Mouse (Mus musculus): ENCODE data around the gene Crtc1. TPM values are rescaled to one million over a fixed set of nuclear protein-coding genes. Genes with fewer than 3 reads are reported as not detected.

Crtc1 gene
- total RNA-seq, 1 experiment from 2014 or later = 1.8 TPM

DNA sequence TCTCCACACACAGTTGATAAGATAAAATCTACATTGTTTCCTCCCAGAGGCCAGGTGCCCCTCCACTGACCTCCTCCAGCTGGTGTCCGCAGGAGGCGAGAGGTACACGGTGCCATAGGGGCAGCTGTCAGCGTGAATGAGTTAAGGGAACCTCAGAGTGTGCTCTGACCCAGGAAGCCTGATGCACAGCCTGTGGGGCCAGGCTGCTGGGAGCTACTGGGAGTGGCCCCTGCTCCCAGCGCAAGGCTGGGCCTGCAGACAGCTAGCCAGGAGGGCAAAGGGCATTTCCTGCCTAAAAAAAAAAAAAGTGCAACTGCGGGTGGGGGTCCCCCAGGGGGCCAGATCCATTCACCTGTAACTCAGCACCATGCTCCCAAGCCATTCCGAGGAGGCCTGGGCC lies 34.2 kb downstream of the Crtc1 start:
- ATAC-seq (replicated peaks; ENCODE audit: insufficient number of reproducible peaks, low FRiP score, low TSS enrichment, poor library complexity, severe bottlenecking) = no peak

DNA sequence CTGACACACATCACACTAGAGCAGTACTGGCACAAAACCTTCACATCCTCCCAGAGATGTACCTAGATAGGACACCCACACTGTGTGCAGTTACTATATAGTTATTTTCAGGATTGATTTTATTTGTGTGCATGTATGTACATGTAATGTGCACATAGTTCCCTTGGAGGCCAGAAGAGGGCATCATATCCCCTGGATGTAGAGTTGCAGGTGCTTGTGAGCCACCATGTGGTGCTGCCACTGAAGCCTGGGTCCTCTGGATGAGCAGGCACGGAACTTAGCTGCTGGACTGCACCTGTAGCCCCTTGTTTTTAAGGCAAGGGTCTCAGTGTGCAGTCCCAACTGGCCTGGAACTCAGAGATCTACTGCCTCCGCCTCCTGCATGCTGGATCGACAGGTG lies 35.2 kb downstream of the Crtc1 start:
- no peak for ATAC-seq (replicated peaks; ENCODE audit: insufficient number of reproducible peaks, low FRiP score, low TSS enrichment, poor library complexity, severe bottlenecking)

DNA sequence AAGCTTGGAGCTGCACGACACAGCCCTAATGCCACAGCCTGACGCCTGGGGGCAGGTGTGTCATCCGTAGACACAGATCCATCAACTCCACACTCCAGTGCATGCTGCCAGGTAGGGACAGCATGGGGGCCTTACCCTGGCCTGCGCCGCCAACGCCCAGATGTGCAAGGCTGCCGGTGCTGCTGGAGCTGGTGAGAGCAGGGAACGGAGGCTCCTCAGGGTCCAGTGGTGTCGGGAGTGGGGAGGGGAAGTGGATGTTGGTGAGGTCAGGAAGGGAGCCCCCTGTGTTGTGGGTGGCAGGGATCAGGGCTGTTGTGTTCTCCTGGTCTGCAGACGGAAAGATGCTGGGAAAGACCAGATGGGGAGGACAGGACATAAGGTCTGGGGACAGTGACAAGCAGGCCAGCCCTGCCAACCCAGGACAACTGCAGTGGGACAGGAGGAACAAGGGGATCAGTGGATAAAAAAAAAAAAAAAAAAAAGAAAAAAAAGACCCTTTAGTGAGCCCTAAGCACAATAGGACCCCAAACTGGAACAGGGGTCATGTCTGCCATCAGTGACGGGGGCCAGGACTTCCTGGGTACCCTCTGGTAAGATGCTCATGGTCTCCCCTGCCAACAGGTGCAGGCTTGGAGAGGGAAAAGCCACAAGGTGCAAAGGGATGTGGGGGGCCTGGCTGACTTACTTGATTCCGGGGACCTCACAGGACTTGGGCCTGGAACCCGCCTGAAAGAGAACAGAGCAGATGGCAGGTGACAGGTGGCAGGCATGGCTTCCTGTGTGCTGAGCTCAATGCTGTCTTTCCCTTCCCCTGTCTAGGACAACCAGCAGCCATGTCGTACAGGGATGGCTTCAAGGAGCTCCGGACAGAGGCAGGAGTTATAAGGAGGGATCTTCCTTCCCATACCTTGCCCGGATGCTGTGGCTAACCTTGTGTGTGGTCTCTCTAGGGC lies 41.5 kb downstream of the Crtc1 start:
- ATAC-seq (replicated peaks; ENCODE audit: insufficient number of reproducible peaks, low FRiP score, low TSS enrichment, poor library complexity, severe bottlenecking) = no peak

DNA sequence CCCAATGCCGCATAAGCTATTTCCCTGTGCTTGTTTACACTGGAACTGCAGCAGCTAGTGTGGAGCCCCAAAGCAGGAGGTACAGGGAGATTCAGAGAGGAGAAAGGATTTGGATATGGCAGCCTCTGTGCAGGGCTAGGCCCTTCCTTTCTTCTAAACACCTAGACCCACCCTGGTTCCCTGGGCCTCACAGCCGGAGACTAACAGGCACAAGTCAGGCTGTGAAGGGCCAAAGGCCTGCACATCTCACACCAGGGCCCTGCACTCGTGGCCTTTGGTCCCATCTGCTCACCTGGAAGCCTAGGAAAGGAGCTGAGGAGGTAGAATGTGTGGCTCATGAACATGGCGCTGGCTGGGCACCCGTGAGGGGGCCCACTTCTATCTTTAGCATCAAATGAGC lies 43.2 kb downstream of the Crtc1 start:
- ATAC-seq (replicated peaks; ENCODE audit: insufficient number of reproducible peaks, low FRiP score, low TSS enrichment, poor library complexity, severe bottlenecking) = no peak

DNA sequence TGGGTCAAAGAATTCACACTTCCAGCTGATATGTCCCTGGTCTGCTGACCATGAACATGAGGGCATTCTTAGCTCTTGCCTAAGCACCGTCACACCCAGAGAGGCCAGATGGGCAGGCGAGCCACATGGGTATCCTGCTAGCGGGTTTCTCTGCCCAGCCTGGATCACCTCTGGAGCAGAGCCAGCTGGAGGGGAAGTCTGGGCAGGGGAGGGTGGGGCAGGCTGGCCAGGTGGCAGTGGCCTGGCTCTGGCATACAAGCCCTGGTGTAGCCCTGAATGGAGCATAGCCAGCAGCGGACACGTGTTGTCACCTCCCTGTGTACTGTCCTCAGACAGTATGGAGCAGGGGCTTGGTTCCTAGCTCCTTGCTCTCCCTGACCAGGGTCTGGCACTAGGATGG lies 43.7 kb downstream of the Crtc1 start:
- ATAC-seq (replicated peaks; ENCODE audit: insufficient number of reproducible peaks, low FRiP score, low TSS enrichment, poor library complexity, severe bottlenecking) = no peak

DNA sequence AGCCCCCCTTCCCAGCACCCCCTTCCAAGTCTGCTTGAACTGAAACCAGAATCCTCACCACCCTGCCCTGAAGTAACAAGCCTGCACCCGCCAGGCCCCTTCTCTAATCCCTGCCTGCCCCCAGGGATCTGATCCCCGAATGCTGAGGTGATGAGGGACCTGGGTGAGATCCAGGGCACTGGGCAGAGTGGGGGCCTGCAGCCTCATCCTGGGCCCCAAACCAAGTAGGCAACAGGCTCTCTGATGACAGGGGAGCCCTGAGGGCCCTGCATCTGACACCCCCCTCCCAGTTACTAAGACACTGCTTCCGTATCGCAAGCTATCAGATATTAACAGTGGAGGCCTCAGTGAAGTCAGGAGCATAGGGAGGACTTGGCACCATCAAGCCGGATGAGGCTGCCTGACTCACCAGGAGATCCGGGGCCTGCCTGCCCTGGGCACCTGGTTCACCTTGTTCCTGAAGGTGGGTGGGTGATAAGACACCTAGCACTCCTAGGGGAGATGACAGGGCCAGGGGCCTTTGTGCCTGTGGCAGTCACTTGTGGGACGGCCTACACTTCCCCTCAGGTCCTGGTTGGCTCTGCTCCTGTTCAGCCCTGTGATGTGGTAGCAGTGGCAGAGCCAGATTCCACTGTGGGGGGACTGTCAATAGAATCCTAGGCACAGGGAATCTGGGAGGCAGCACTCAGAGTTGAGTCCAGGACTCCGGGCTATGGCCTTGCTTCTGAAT lies 44.9 kb downstream of the Crtc1 start:
- ATAC-seq (replicated peaks; ENCODE audit: insufficient number of reproducible peaks, low FRiP score, low TSS enrichment, poor library complexity, severe bottlenecking) = no peak; the same call in 1 of the 2 replicates

DNA sequence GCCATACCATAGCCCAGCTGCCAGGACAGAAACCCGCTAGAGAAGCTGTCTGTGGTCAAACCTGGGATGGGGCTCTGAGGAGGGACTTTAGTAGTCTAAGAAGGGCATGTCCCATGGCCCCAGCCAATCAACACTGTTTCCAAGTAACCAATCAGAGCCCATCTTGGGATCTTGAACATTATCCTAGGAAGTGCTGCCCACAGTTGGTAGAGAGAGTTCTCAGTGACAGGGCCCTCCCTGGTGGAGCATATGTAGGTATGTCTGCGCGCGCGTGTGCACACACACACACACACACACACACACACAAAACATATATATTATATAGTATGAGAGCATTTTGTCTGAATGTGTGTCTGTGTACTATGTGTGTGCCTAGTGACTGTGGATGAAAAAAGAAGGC lies 46.3 kb downstream of the Crtc1 start:
- no peak for ATAC-seq (replicated peaks; ENCODE audit: insufficient number of reproducible peaks, low FRiP score, low TSS enrichment, poor library complexity, severe bottlenecking)

DNA sequence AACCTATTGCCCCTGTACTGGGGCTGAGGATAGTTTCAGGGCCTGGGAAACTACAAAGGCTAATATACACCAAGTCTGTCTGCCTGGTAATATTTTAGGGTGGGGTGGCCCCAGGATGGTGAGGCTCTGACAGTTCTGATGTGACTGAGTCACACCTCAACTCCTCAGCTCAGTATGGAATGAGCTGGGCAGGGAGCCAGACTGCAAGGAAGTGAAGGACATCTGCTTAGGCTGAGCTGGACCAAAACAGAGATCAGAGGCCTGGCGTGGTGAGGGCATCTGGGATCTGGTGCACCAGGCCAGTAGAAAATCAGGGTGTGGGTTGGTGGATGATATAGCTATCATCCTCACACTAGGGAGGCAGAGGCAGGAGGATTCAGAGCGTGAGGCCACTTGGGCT lies 49.7 kb downstream of the Crtc1 start:
- no peak for ATAC-seq (replicated peaks; ENCODE audit: insufficient number of reproducible peaks, low FRiP score, low TSS enrichment, poor library complexity, severe bottlenecking)

DNA sequence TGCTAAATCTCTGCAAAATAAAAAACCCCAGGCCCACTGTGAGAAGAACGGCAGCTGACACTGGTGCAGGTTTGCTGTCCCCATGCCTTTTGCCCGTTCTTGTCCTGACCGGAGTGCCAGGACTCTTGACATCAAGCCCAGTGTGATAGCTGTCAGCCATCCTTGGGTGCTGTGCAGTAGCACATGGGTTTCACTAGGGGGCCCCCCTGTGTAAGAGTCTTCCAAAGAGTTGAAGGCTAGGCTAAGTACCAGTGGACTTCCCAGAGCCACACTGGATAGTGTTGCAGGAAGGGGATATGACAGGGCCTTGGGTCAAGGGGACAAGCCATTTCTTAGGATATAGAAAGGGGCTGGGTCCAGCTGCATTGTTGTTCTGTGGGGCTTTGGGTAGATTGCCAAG lies 56.1 kb downstream of the Crtc1 start:
- 0 out of 2 replicates have a peak, but pooled peaks have one; percentile 53 for ATAC-seq (replicated peaks; ENCODE audit: insufficient number of reproducible peaks, low FRiP score, low TSS enrichment, poor library complexity, severe bottlenecking)

DNA sequence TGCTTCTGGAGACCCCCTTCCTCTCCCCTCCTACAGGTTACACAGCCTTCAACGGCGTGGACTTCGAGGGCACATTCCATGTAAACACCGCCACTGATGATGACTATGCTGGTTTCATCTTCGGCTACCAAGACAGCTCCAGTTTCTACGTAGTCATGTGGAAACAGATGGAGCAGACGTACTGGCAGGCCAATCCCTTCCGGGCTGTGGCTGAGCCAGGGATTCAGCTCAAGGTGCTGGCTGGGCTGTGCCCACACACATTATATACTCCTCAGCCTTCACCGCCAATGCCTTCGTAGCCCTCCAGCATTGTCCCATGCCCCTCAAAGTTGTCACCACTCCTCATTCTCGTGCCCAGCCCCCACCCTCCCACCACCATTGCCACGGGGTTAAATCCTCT lies 59.3 kb downstream of the Crtc1 start:
- ATAC-seq (replicated peaks; ENCODE audit: insufficient number of reproducible peaks, low FRiP score, low TSS enrichment, poor library complexity, severe bottlenecking) = no peak

DNA sequence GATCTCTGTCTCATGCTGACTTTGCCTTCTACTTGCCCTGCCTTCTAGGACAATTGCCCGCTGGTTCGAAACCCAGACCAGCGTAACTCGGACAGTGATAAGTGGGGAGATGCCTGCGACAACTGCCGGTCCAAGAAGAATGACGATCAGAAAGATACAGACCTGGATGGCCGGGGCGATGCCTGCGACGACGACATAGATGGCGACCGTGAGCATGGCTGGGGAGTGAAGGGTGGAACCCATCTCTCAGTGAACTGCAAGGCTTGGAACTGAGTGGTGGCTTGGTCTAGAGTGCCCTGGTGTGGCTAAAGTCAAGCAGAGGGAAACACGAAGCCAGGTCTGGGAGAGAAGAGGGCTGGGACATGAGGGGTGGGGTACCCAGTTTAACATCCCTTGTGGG lies 62.3 kb downstream of the Crtc1 start:
- no peak for ATAC-seq (replicated peaks; ENCODE audit: insufficient number of reproducible peaks, low FRiP score, low TSS enrichment, poor library complexity, severe bottlenecking)

DNA sequence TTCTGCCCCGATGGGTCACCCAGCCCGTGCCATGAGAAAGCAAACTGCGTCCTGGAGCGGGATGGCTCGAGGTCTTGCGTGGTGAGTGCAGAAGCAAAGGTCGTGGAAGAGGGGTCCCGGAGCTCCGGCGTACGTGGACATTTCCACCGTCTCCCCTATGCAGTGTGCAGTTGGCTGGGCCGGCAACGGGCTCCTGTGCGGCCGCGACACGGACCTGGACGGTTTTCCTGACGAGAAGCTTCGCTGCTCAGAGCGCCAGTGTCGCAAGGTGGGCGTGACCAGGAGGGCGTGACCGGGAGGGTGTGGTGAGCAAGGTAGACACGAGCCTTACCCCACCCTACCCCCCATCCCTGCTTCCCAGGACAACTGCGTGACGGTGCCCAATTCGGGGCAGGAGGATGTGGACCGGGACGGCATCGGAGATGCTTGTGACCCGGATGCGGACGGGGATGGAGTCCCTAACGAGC lies 63.1 kb downstream of the Crtc1 start:
- no peak for ATAC-seq (replicated peaks; ENCODE audit: insufficient number of reproducible peaks, low FRiP score, low TSS enrichment, poor library complexity, severe bottlenecking)

DNA sequence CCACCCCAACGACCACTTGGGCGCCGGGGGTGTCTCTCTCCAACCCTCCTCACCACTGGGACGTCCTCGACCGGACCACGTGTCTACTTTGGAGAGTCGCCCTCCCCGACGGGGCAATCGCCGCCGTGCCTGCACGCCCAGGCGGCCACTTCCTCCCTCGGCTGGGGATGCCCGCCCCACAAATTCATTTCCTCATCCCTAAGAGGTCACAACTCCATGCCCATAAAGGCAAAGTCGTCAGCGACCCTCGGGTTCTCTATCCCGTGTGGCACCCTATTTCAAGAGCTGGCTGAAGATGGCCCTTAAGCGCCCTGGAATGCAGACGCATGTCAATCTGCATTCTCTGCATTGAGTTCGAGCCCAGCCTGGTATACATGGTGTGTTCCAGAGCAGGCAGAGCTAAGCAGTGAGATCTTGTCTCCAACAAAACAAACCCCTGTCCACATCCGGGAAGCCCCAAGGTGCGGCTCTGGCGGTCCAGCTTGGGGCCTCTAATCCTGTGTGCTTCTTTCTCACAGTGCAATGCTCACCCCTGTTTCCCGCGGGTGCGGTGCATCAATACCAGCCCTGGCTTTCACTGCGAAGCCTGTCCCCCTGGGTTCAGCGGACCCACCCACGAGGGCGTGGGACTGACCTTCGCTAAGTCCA lies 64.0 kb downstream of the Crtc1 start:
- ATAC-seq (replicated peaks; ENCODE audit: insufficient number of reproducible peaks, low FRiP score, low TSS enrichment, poor library complexity, severe bottlenecking) = peak; percentile 44

DNA sequence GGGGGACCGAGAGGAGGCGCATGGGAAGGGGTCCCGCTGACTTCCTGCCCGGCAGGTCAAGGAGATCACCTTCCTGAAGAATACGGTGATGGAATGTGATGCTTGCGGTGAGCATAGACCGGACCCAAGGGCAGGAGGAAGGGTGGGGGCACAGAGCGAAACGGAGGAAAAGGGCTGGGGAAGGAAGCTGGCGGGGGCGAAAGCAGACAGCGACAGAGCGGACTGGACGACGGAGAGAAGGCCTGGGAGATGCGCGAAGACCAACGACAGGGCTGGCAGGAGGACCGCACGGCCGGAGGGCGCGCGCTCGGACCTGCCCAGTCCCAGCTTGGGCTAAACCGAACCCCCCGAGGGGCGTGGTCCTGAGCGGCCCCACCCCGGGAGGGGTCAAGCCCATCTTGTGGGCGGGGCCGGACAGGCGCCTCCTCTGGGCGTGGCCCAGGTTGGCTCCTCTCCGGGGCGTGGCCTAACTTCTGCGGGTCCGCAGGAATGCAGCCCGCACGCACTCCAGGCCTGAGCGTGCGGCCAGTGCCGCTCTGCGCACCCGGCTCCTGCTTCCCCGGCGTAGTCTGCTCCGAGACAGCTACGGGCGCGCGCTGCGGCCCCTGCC lies 65.0 kb downstream of the Crtc1 start:
- ATAC-seq (replicated peaks; ENCODE audit: insufficient number of reproducible peaks, low FRiP score, low TSS enrichment, poor library complexity, severe bottlenecking) = peak; percentile 41

DNA sequence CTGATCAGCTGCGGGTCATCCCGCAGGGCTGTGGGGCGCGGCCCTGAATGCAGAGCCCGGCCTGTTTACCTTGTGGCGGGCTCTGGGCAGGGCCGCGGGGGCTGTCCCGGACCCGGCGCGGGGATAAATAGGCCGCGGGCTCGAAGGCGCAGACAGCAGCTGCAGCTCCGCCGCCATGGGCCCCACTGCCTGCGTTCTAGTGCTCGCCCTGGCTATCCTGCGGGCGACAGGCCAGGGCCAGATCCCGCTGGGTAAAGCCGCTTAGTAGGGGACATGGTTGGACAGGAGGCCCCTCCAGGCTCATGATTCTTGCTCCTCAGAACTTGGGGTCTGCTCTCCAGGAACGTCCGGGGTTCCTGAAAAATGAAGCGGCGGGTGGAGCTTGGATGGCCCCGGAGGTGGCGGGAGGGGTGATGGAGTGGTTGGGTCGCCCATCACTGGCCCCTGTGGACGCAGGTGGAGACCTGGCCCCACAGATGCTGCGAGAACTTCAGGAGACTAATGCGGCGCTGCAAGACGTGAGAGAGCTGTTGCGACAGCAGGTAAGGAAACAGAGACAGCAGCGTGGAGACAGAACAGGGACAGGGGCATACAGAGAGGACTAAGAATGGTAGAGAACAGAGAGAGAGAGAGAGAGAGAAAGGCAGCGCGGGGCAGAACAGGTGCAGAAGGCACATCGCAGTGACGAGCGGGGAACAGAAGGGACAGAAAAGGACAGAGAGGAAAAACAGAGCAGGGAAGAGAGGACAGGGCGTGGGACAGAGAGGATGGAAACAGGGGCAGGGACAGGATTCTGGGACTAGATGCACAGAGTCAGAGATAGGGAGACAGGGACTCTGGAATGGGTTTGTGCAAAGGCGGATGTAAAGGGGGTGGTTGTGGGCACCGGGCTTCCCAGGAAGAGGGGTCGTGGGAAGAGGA lies 65.7 kb downstream of the Crtc1 start, which contains the start of gene Comp:
Comp (plus strand) TSS at position 162 of the 921 bp plus-strand sequence.
- ATAC-seq (replicated peaks; ENCODE audit: insufficient number of reproducible peaks, low FRiP score, low TSS enrichment, poor library complexity, severe bottlenecking) = no peak

DNA sequence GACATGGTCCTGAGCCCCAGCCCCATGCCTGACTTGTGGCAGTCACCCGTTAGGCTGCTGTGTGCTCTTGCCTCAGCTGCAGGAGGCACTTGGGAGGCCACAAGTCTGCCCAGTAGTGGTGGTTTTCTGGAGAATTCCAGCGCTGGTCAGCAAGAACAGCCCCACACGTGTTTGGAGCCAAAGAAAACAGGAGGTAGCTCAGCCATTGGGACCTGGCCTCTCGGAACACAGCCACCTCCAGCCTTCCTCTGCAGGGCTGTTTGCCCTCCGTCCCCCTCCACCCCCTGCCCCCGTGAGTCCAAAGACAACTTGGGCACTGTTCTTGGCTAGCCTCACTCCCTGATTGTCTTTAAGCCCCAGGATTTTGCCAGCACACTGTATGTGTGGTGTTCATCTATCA lies 67.4 kb downstream of the Crtc1 start:
- no peak for ATAC-seq (replicated peaks; ENCODE audit: insufficient number of reproducible peaks, low FRiP score, low TSS enrichment, poor library complexity, severe bottlenecking)

DNA sequence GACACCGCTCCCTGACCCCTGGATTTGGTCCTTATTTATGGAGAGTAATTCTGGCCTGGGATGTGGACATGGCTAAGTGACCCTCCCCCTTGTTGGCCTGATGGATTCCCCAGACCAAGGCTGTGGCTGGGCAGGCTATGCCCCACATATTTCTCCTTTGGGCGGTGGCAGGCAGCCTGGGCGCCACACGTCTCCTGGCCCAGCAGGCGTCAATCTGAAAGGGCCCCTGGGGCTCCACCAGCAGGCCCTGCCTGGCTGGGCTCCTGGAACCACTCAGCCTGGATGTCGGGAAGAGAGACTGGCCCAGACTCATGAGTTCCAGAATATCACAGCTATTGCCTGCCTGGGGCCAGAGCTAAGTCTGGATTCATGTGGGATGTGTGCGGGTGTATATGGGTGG lies 68.9 kb downstream of the Crtc1 start:
- no peak for ATAC-seq (replicated peaks; ENCODE audit: insufficient number of reproducible peaks, low FRiP score, low TSS enrichment, poor library complexity, severe bottlenecking)

DNA sequence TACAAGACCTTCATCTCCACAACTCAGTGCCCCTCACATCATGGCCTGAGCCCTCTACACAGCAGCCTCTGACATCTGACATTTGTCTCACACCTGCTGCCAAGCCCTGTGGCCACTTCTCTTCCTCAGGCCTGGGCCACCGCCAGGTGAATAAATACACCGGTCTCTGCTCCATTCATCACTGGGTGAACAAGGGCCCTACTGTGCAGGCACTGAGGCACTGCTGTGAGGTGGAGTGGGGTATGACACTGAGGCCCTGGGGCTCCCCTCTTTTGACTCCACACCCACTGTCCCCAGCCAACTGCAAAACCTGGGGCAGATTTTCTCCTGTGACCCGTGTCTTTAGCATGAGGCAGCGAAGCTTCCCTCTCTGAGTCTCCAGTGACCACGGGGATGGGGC lies 72.8 kb downstream of the Crtc1 start:
- no peak for ATAC-seq (replicated peaks; ENCODE audit: insufficient number of reproducible peaks, low FRiP score, low TSS enrichment, poor library complexity, severe bottlenecking)

All from monocyte, adult 5-6 weeks (primary cell).